8 mouse cellular contexts compared by ENCODE assay signal in genomic region chr13:54621960-54622521, GRCm38 (mm10). TPM values are rescaled to one million over a fixed set of nuclear protein-coding genes. Genes with fewer than 3 reads are reported as not detected.
DNase-seq lines count a peak whose midpoint lies in the region; ATAC-seq and TF ChIP-seq lines count a peak whose summit lies in the region.

No protein-coding gene starts in this region.

- H3K9ac ChIP-seq in hindbrain, embryonic 12.5 days: peak overlapping the region; percentile 91

- peaks cover 54% of the 10 kb centered on the region for H3K79me2 ChIP-seq in macrophage (ENCODE audit: inconsistent target)

- ATAC-seq in hindbrain, embryonic 12.5 days (ENCODE audit: low FRiP score): peak; percentile 86

- H3K9me3 ChIP-seq in hindbrain, embryonic 12.5 days (replicated peaks): no peaks in the 10 kb centered on the region

- under 1% methylated on average over 27 of the region's 27 CpGs for WGBS in spleen, adult 2 months
- WGBS in hindbrain, embryonic 12.5 days: 3% methylated on average over 27 of the region's 27 CpGs
- whole genome bisulfite sequencing in macrophage (ENCODE audit: missing documents): under 1% methylated on average over 26 of the region's 27 CpGs

- H3K27ac ChIP-seq in spleen, adult 2 months (ENCODE audit: insufficient read depth, low read length): peak overlapping the region; percentile 86
- H3K27ac ChIP-seq in hindbrain, embryonic 12.5 days: peak overlapping the region; percentile 87
- H3K27ac ChIP-seq in macrophage: peak overlapping the region; percentile 74

- DNase-seq in spleen, adult 2 months (ENCODE audit: low read depth in 1 of 2, low spot score in 2 of 2): no peak
- no peak for DNase-seq in spleen, postnatal 14 days (ENCODE audit: low spot score in 2 of 2)
- peak; percentile 41 for DNase-seq in embryo, embryonic 10 days (ENCODE audit: low spot score)
- DNase-seq in urinary bladder, postnatal 36 days (ENCODE audit: low spot score in 2 of 2): no peak
- DNase-seq in left cerebral cortex, adult 9 months (ENCODE audit: low spot score in 2 of 2): no peak
- DNase-seq in right cerebral cortex, adult 18-20 months: no peak

- H3K4me3 ChIP-seq in spleen, adult 2 months (ENCODE audit: extremely low read depth, insufficient read depth, insufficient read length): peak overlapping the region; percentile 99
- peak overlapping the region; percentile 93 for H3K4me3 ChIP-seq in hindbrain, embryonic 12.5 days
- H3K4me3 ChIP-seq in macrophage (ENCODE audit: inconsistent target): peak overlapping the region; percentile 90

- H3K36me3 ChIP-seq in spleen, adult 2 months (ENCODE audit: control insufficient read depth, insufficient read depth, low read length): no peaks in the 10 kb centered on the region
- H3K36me3 ChIP-seq in hindbrain, embryonic 12.5 days: no peaks in the 10 kb centered on the region
- H3K36me3 ChIP-seq in macrophage (ENCODE audit: inconsistent target): no peaks in the 10 kb centered on the region

- no peaks in the 10 kb centered on the region for H3K27me3 ChIP-seq in spleen, adult 2 months (ENCODE audit: control insufficient read depth, insufficient read depth, low read length)
- no peaks in the 10 kb centered on the region; the same call in 1 of the 2 replicates for H3K27me3 ChIP-seq in hindbrain, embryonic 12.5 days

- no peak for TF ChIP-seq POLR2A in spleen, adult 2 months (IDR thresholded peaks at IDR 0.05; ENCODE audit: low read depth, low read length)

- no peak for TF ChIP-seq CTCF in spleen, adult 2 months (IDR thresholded peaks at IDR 0.05; ENCODE audit: extremely low read depth, insufficient read depth, insufficient read length, insufficient replicate concordance)

- H3K4me1 ChIP-seq in spleen, adult 2 months (ENCODE audit: control insufficient read depth, insufficient read depth, insufficient read length): peaks cover 3% of the 10 kb centered on the region; the same call in 1 of the 2 replicates
- peaks cover 21% of the 10 kb centered on the region for H3K4me1 ChIP-seq in hindbrain, embryonic 12.5 days

- H3K4me2 ChIP-seq in hindbrain, embryonic 12.5 days (replicated peaks): peak overlapping the region; percentile 80

RNA-seq across cellular contexts. Expression of gene Faf2, which starts 0.5 kb away (rescaled TPM):
- 13.3 and 14.4 TPM in 2 replicates for polyA plus RNA-seq in spleen, adult 2 months (2012; rRNA removed)
- 84.2 and 89.7 TPM in 2 replicates for polyA plus RNA-seq in hindbrain, embryonic 12.5 days (2016; fragmentation: Nextera tagmentation; extraction: Ambion mirVana)
- total RNA-seq in macrophage (2018; cell fraction: chromatin; rRNA removed): 100 to 1,000 TPM in 9 of 26 experiments, 10 to 100 TPM in 17; 32.6 to 113 (median 90.3) TPM
- 10 to 100 TPM; 20.9 to 44.9 (median 33.7) TPM for total RNA-seq in macrophage (2018; cell fraction: cytosol; rRNA removed)
- 10 to 100 TPM; 34.7 to 81.7 (median 62.8) TPM for total RNA-seq in macrophage (2018; cell fraction: nucleus; rRNA removed)
- polyA plus RNA-seq in macrophage (2018): 29.7 to 65.4 TPM (median 34.7 TPM) in 3 replicates

RNA-seq across cellular contexts. Expression of gene Cltb, which starts 10.9 kb away (rescaled TPM):
- 16.9 and 19.8 TPM in 2 replicates for polyA plus RNA-seq in spleen, adult 2 months (2012; rRNA removed)
- polyA plus RNA-seq in hindbrain, embryonic 12.5 days (2016; fragmentation: Nextera tagmentation; extraction: Ambion mirVana): 54.4 and 58.2 TPM in 2 replicates
- total RNA-seq in macrophage (2018; cell fraction: chromatin; rRNA removed): 10 to 100 TPM in 12 of 26 experiments, 1 to 10 TPM in 14; 1.6 to 18.7 (median 9.4) TPM
- 10 to 100 TPM; 15.6 to 46.1 (median 29.9) TPM for total RNA-seq in macrophage (2018; cell fraction: cytosol; rRNA removed)
- total RNA-seq in macrophage (2018; cell fraction: nucleus; rRNA removed): 10 to 100 TPM in 14 of 26 experiments, 1 to 10 TPM in 12; 5.7 to 24.7 (median 10.8) TPM
- 24.7 to 63.7 TPM (median 59.0 TPM) in 3 replicates for polyA plus RNA-seq in macrophage (2018)

RNA-seq across cellular contexts. Expression of gene Higd2a, which starts 32.0 kb away (rescaled TPM):
- polyA plus RNA-seq in spleen, adult 2 months (2012; rRNA removed): 68.3 and 86.0 TPM in 2 replicates
- polyA plus RNA-seq in hindbrain, embryonic 12.5 days (2016; fragmentation: Nextera tagmentation; extraction: Ambion mirVana): 171 and 172 TPM in 2 replicates
- total RNA-seq in macrophage (2018; cell fraction: chromatin; rRNA removed): 10 to 100 TPM in 1 of 26 experiments, 1 to 10 TPM in 20, not detected in 5; 1.9 to 17.1 (median 3.0) TPM
- total RNA-seq in macrophage (2018; cell fraction: cytosol; rRNA removed): 100 to 1,000 TPM in 7 of 26 experiments, 10 to 100 TPM in 19; 55.4 to 128 (median 83.2) TPM
- 10 to 100 TPM in 25 of 26 experiments, 1 to 10 TPM in 1; 9.8 to 27.3 (median 13.8) TPM for total RNA-seq in macrophage (2018; cell fraction: nucleus; rRNA removed)
- 73.7 to 134 TPM (median 97.0 TPM) in 3 replicates for polyA plus RNA-seq in macrophage (2018)

RNA-seq across cellular contexts. Expression of gene Nop16, which starts 32.2 kb away (rescaled TPM):
- 6.7 and 7.0 TPM in 2 replicates for polyA plus RNA-seq in spleen, adult 2 months (2012; rRNA removed)
- 57.1 and 57.8 TPM in 2 replicates for polyA plus RNA-seq in hindbrain, embryonic 12.5 days (2016; fragmentation: Nextera tagmentation; extraction: Ambion mirVana)
- total RNA-seq in macrophage (2018; cell fraction: chromatin; rRNA removed): 1 to 10 TPM in 23 of 26 experiments, under 1 TPM in 3; 0.77 to 5.8 (median 2.2) TPM
- total RNA-seq in macrophage (2018; cell fraction: cytosol; rRNA removed): 10 to 100 TPM in 15 of 26 experiments, 1 to 10 TPM in 11; 5.9 to 16.8 (median 11.2) TPM
- total RNA-seq in macrophage (2018; cell fraction: nucleus; rRNA removed): 10 to 100 TPM in 1 of 26 experiments, 1 to 10 TPM in 25; 1.6 to 11.1 (median 3.7) TPM
- polyA plus RNA-seq in macrophage (2018): 17.0 to 43.5 TPM (median 34.3 TPM) in 3 replicates

RNA-seq across cellular contexts. Expression of gene Arl10, which starts 47.2 kb away (rescaled TPM):
- 16.4 and 25.5 TPM in 2 replicates for polyA plus RNA-seq in spleen, adult 2 months (2012; rRNA removed)
- polyA plus RNA-seq in hindbrain, embryonic 12.5 days (2016; fragmentation: Nextera tagmentation; extraction: Ambion mirVana): 52.1 and 54.2 TPM in 2 replicates
- 10 to 100 TPM in 24 of 26 experiments, 1 to 10 TPM in 2; 8.9 to 85.6 (median 27.5) TPM for total RNA-seq in macrophage (2018; cell fraction: chromatin; rRNA removed)
- total RNA-seq in macrophage (2018; cell fraction: cytosol; rRNA removed): 10 to 100 TPM in 24 of 26 experiments, 1 to 10 TPM in 2; 8.9 to 26.4 (median 16.8) TPM
- 10 to 100 TPM; 17.8 to 75.2 (median 34.1) TPM for total RNA-seq in macrophage (2018; cell fraction: nucleus; rRNA removed)
- polyA plus RNA-seq in macrophage (2018): 9.2 to 23.9 TPM (median 19.0 TPM) in 3 replicates
